ENCODE assay signal across 8 mouse cellular contexts in genomic region chr3:55784101-55784500, GRCm38 (mm10). TPM values are rescaled to one million over a fixed set of nuclear protein-coding genes. Genes with fewer than 3 reads are reported as not detected.
A peak's percentile ranks its signal among the peaks of the same experiment; 100 is the strongest.
DNase-seq lines count a peak whose midpoint lies in the region; ATAC-seq and TF ChIP-seq lines count a peak whose summit lies in the region.

No protein-coding gene starts in this region.

- no peak for DNase-seq in kidney, postnatal 4 days
- no peak for DNase-seq in forebrain, embryonic 11.5 days (ENCODE audit: low spot score)
- DNase-seq in frontal cortex, adult 2 months (ENCODE audit: extremely low spot score in 1 of 2, low spot score in 1 of 2) = no peak
- no peak for DNase-seq in left cerebral cortex, adult 2 months (ENCODE audit: extremely low spot score in 1 of 2, low spot score in 2 of 2)
- no peak for DNase-seq in thymus, postnatal 25 days

- peak overlapping the region; percentile 53 for H3K4me2 ChIP-seq in kidney, embryonic 16.5 days (replicated peaks; ENCODE audit: low read depth, low read length)
- H3K4me2 ChIP-seq in forebrain, embryonic 11.5 days (ENCODE audit: low read depth, low read length, severe bottlenecking) = peak overlapping the region; percentile 44; the same call in 1 of the 2 replicates
- H3K4me2 ChIP-seq in limb, embryonic 13.5 days (replicated peaks) = peak overlapping the region; percentile 78
- peak overlapping the region; percentile 60 for H3K4me2 ChIP-seq in neural tube, embryonic 15.5 days

- H3K4me3 ChIP-seq in kidney, embryonic 16.5 days (ENCODE audit: low read length) = peak overlapping the region; percentile 35
- H3K4me3 ChIP-seq in forebrain, embryonic 11.5 days (ENCODE audit: low read depth, low read length) = peak overlapping the region; percentile 27
- H3K4me3 ChIP-seq in limb, embryonic 13.5 days = peak overlapping the region; percentile 65
- H3K4me3 ChIP-seq in neural tube, embryonic 15.5 days (replicated peaks) = peak overlapping the region; percentile 45
- H3K4me3 ChIP-seq in left cerebral cortex, adult 2 months = no peak overlapping the region

- H3K9me3 ChIP-seq in kidney, embryonic 16.5 days (ENCODE audit: low read length) = no peaks in the 10 kb centered on the region
- H3K9me3 ChIP-seq in forebrain, embryonic 11.5 days (ENCODE audit: control insufficient read depth, low read length) = no peaks in the 10 kb centered on the region
- no peaks in the 10 kb centered on the region for H3K9me3 ChIP-seq in limb, embryonic 13.5 days
- no peaks in the 10 kb centered on the region for H3K9me3 ChIP-seq in neural tube, embryonic 15.5 days (replicated peaks)

- peaks cover 33% of the 10 kb centered on the region for H3K4me1 ChIP-seq in kidney, embryonic 16.5 days (ENCODE audit: insufficient read depth, low read length)
- H3K4me1 ChIP-seq in forebrain, embryonic 11.5 days (replicated peaks; ENCODE audit: control insufficient read depth, insufficient read depth, low read length) = peaks cover 30% of the 10 kb centered on the region
- H3K4me1 ChIP-seq in limb, embryonic 13.5 days = peaks cover 46% of the 10 kb centered on the region
- H3K4me1 ChIP-seq in neural tube, embryonic 15.5 days = peaks cover 42% of the 10 kb centered on the region

- WGBS in kidney, embryonic 16.5 days = 22% methylated on average over 7 of the region's 7 CpGs
- 2% methylated on average over 7 of the region's 7 CpGs for WGBS in forebrain, embryonic 11.5 days
- WGBS in limb, embryonic 13.5 days = 5% methylated on average over 7 of the region's 7 CpGs
- WGBS in neural tube, embryonic 15.5 days = 29% methylated on average over 7 of the region's 7 CpGs

- no peaks in the 10 kb centered on the region for H3K36me3 ChIP-seq in kidney, embryonic 16.5 days (ENCODE audit: insufficient read depth, low read length)
- H3K36me3 ChIP-seq in forebrain, embryonic 11.5 days (ENCODE audit: control insufficient read depth, insufficient read depth, low read length) = no peaks in the 10 kb centered on the region
- no peaks in the 10 kb centered on the region for H3K36me3 ChIP-seq in limb, embryonic 13.5 days
- H3K36me3 ChIP-seq in neural tube, embryonic 15.5 days = no peaks in the 10 kb centered on the region

- TF ChIP-seq CTCF in left cerebral cortex, adult 2 months (IDR thresholded peaks at IDR 0.05) = no peak

- no peak for ATAC-seq in kidney, embryonic 16.5 days (ENCODE audit: low FRiP score, low TSS enrichment)
- ATAC-seq in forebrain, embryonic 11.5 days (replicated peaks; ENCODE audit: low FRiP score) = no peak
- no peak for ATAC-seq in limb, embryonic 13.5 days (ENCODE audit: low FRiP score, low read depth)
- ATAC-seq in neural tube, embryonic 15.5 days (ENCODE audit: low FRiP score) = no peak

- intact Hi-C loops in left cerebral cortex, adult 2 months (cut with DNase I) = loop anchor here (10.0 kb wide), 1 partner anchor 209 kb away; no protein-coding TSS in a partner anchor

- peaks cover 70% of the 10 kb centered on the region for H3K27me3 ChIP-seq in kidney, embryonic 16.5 days (ENCODE audit: insufficient read depth, low read length)
- H3K27me3 ChIP-seq in forebrain, embryonic 11.5 days (ENCODE audit: control insufficient read depth, insufficient read depth, low read length) = peaks cover 67% of the 10 kb centered on the region
- H3K27me3 ChIP-seq in limb, embryonic 13.5 days = peaks cover 27% of the 10 kb centered on the region
- H3K27me3 ChIP-seq in neural tube, embryonic 15.5 days (replicated peaks) = 0 out of 2 replicates have a peak, but pooled peaks cover 2% of the 10 kb centered on the region

- no peak overlapping the region for H3K27ac ChIP-seq in kidney, embryonic 16.5 days (ENCODE audit: low read length)
- no peak overlapping the region for H3K27ac ChIP-seq in forebrain, embryonic 11.5 days (ENCODE audit: low read depth, low read length)
- peak overlapping the region; percentile 88 for H3K27ac ChIP-seq in limb, embryonic 13.5 days
- H3K27ac ChIP-seq in neural tube, embryonic 15.5 days (replicated peaks) = peak overlapping the region; percentile 84
- H3K27ac ChIP-seq in left cerebral cortex, adult 2 months = no peak overlapping the region

- no peak overlapping the region for H3K9ac ChIP-seq in kidney, embryonic 16.5 days (replicated peaks; ENCODE audit: low read length)
- H3K9ac ChIP-seq in forebrain, embryonic 11.5 days (ENCODE audit: low read length) = peak overlapping the region; percentile 45; the same call in 1 of the 2 replicates
- peak overlapping the region; percentile 96 for H3K9ac ChIP-seq in limb, embryonic 13.5 days
- H3K9ac ChIP-seq in neural tube, embryonic 15.5 days (replicated peaks) = peak overlapping the region; percentile 59

RNA-seq across cellular contexts. Expression of gene Mab21l1, which starts 1.8 kb away (rescaled TPM):
- 0.37 TPM in 2 replicates for polyA plus RNA-seq in kidney, embryonic 16.5 days (2015; fragmentation: Nextera tagmentation; extraction: Ambion mirVana)
- 16.6 and 20.5 TPM in 2 replicates for polyA plus RNA-seq in forebrain, embryonic 11.5 days (2014; fragmentation: Nextera tagmentation; extraction: Ambion mirVana)
- polyA plus RNA-seq in limb, embryonic 13.5 days (2015; fragmentation: Nextera tagmentation; extraction: Ambion mirVana) = 44.2 and 46.8 TPM in 2 replicates
- 67.4 and 85.1 TPM in 2 replicates for polyA plus RNA-seq in neural tube, embryonic 15.5 days (2015; fragmentation: Nextera tagmentation; extraction: Ambion mirVana)
- polyA plus RNA-seq in frontal cortex, adult 2 months (2012; rRNA removed) = 0.63 and 1.00 TPM in 2 replicates
- 1 to 10 TPM; 1.7 to 2.0 TPM for total RNA-seq in left cerebral cortex, adult 2 months (2021)

Comparison
In these comparisons a context has a peak if more than half of its experiments do, and no peak if none do; other contexts are left out.
1. H3K27ac ChIP-seq: peak in limb, embryonic 13.5 days (single experiment) and neural tube, embryonic 15.5 days (single experiment); none in kidney, embryonic 16.5 days (single experiment), forebrain, embryonic 11.5 days (single experiment) and left cerebral cortex, adult 2 months (single experiment).
2. Peak in every context shown above with its lines, with median percentiles within 50 percentile points of each other: H3K4me2 ChIP-seq.